Mouse (Mus musculus) granulocyte monocyte progenitor cell, adult 5-6 weeks (primary cell): Measurements from ENCODE around the gene Trib2. TPM values are rescaled to one million over a fixed set of nuclear protein-coding genes. Genes with fewer than 3 reads are reported as not detected.

Source experiments
- ATAC-seq: replicated peaks from 2 replicates; pipeline ENCODE4 v1.8.0; 2016; ENCODE audit warnings: mild to moderate bottlenecking, moderate TSS enrichment, inconsistent platforms; ENCODE audit not compliant: poor library complexity, severe bottlenecking
- total RNA-seq, 2 experiments: library from RNA; stranded (forward) in 1 of 2; stranded (reverse) in 1 of 2; fragments of 200-712, 200-1000 nt in 1 of 2; fragments of >200 nt in 1 of 2; fragmentation: Nextera tagmentation in 1 of 2; gene quantifications; 2 replicates each; pipeline ENCODE4 v1.2.3; 2014 to 2017

Gene Trib2
- total RNA-seq, 2 experiments from 2014 or later, result 0.05 to 1.5 TPM

DNA sequence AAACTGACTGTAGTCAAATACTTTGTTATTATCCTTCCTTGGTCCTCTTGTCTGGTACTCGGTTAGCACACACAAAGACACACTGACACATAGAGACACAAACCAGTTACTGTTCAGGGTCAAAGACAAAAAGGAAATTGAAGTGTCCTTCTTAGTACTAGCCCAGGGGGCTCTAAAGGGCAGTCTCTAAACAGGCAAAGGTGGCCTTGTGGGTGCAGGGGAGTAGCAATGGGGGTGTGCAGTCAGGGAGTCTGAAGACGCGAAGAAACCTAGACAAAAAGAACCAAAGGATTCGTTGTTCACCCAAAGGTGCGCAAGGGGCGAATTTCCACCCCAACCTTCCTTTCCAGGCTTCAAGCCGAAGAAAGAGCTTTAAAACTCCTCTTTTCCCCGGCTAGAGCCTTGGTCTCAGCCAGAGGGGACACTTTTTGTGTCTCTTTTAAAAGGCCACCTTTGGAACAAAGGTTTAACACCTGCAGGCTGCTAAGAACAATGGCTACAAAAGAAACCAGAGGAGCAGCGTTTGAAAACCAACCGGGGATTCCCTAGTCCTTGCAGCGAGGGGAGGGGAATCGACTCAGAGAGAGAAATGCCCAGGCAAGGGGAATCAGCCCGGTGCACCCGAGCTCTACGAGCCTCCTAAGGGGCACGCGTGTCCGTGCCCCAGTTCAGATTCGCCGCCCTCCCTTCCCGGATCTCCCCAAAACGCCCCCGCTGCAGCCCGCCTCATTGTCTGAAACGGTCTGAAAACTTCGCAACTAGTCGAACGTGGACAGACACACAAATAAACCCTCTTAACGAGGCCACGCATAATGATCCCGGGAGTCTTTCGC lies 2.3 kb downstream of the Trib2 start:
- no peak for ATAC-seq

DNA sequence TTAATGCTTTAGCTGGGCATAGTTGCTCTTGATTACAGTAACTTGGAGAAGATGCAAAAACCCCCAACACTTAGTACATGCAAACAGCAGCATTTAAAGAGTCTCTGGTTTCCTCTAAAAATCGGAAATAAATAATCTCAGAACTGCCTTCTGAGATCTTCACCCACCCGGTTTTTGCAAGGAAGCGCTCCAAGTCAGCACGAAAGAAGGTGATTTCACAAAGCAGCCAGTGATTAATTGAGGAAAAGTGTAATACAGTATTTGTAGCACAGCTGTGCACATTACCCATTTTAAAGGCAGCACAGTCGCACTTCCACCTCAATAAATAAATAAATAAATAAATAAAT lies 2.9 kb downstream of the Trib2 start:
- ATAC-seq, result no peak

- ATAC-seq, result no peak
Measured at GRCm38 (mm10) chr12:15813133-15813818, 3.4 kb downstream of the Trib2 start.

DNA sequence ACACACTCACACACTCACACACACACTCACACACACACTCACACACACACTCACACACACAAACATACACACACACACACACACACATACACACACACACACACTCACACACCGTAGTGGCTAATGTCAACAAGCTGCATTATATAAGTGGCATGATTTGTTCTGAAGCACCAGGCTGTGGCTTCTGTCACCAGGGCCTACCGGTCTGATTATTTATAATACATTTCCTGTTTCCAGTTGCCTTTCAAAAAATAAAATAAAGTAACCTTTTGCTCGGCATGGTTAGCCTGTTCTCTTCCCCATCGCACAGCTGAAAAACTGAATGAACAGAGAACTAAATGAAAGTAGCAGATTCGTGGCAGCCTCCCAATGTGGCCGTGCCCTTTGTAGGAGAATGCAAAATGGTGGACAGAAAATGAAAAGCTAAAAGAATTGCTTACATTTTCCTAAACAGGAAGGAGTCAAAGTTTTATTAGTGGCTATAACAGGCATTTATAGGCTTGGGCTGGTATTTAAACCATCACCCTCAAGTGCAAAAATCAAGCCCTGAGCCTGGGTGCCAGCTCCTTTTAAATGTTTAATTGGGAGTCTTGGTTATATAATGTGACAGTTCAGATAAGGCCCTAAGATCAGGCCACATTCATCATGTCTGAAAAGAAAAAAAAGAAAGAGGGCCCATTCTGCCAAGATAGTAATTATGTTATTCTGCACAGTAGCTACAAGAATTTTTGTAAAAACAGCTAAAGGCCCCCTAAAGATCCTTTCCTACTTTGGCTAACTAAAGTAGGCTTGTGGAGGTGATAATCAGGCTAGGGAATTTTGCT lies 4.4 kb downstream of the Trib2 start:
- no peak for ATAC-seq

DNA sequence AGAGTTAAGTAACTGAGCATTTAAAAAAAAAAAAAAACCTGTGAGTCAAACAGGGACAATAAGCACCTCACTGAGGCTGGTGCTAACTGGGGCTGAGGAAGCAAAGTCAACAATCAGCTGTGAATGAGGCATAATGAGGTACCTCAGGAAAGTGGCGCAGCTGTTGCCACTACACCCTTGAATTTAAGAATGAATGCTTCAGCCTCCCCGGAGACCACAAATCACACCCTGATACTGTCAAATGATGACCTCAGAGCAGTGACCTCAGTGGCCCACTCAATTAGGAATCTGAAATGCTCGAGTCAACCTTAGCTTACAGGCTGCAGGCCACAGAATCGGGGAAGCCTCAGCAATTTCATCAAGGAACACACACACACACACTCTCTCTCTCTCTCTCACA lies 5.0 kb downstream of the Trib2 start:
- ATAC-seq, result no peak

DNA sequence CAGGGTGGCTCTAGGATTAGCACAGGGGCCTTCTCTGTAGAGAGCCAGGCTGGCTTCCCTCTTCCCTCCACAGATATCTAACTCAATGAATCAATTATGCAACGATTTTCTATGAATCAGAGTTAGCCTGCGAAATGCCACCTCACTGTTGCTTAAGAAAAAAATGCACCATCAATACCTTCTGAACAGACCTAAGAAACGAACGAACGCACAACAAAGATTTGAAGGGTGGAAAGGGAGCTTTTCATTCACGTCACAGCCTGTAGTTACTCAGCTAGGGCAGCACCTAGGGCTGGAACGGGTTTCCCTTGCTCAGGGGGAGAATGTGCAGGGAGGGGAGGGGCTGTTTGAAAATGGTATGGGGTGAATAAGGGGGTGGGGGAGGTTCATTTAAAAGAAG lies 5.8 kb downstream of the Trib2 start:
- no peak for ATAC-seq

DNA sequence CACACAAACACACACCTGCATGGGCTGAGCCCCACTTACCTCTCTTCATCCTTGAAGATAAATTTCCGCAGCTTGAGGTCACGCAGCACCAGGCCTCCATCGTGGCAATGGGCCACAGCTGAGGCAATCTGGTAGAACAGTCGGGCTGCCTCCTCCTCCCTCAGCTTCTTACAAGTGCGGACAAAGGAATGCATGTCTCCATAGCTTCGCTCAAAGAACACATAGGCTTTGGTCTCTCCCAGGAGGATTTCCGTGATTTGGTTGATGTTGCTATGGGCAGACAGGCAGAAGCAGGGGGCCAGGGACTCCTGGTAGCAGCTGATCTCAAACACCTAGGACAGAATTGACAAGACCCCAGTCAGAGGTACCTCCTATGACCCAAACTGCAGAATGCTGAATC lies 7.1 kb downstream of the Trib2 start:
- no peak for ATAC-seq

GRCm38 (mm10) chr12:15809249-15809648 lies 7.5 kb downstream of the Trib2 start:
- ATAC-seq, result no peak

- ATAC-seq, result no peak
Measured at GRCm38 (mm10) chr12:15808186-15808800, 8.4 kb downstream of the Trib2 start.

DNA sequence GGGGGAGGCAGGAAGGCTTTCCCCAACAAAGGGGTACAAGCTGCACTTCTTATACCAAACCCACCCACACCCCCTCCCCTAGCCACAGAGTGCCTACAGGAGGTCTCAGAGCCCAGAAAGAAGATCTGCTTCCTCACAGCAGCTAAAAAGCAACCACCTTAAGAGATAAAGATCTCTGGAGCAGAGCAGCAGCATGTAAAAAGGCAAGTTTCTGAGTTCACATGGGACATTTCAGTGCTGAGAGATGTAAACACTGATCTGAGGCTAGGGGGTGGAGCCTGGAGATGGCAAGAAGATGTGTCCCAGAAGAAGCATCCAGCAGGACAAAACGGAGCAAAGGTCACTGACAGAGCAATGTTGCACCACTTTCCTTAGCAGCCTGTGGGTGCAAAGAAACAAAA lies 11.8 kb downstream of the Trib2 start:
- ATAC-seq, result no peak

GRCm38 (mm10) chr12:15803936-15804438 lies 12.7 kb downstream of the Trib2 start:
- ATAC-seq, result no peak

GRCm38 (mm10) chr12:15801571-15801930 lies 15.2 kb downstream of the Trib2 start:
- no peak for ATAC-seq

- no peak for ATAC-seq
Measured at GRCm38 (mm10) chr12:15800914-15801570, 15.7 kb downstream of the Trib2 start.

DNA sequence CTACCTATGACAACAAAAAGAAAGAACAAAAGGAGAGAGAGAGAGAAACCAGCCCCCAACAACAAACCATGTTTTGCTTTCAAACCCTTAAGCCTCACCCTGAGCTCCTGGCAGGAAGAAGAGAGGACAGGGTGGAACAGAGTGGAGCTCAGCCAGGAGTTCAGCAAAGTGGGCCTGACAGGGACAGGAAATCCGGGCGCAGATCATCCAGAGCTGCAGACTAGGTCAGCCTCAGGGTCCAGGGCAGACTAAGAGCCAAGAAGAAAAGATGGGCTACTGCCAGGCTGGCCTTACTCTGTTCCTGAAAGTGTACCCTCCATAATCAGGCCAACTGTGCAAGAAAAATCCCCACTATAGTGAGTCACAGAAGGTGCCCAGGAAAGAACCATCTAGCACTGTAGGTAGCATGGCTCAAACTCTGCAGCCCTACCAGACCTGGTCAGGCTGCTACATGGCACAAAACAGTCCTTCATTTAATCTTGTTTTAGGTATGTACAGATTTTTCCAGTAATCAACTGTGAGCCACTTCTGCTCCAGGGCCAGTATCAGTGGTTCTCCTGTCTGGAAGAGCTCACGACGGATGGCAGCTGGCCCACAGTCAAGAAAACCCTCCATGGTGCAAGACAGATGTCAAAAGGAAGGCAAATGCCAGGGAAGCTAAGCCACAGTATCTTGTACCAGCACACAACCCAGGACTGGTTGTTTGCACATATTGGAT lies 16.4 kb downstream of the Trib2 start:
- no peak for ATAC-seq

DNA sequence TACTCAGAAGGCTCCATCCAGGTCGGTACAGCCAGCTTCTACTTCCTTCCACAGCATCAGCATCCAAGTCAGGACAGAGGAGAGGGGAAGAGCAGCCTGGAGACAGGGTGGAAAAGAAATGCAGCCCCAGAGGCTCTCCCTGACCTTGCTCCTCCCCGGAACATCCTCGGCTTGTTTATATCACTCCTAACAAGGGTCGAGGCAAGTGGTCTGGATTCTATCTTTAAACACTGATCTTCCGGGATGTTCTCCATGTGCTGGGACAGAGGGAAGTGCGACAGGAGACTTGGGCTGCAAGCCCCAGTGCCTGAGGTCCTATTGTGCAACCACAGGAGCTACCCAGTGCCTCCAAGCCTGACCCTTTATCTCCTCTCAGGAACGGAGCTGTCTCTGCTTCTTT lies 18.7 kb downstream of the Trib2 start:
- ATAC-seq, result no peak

GRCm38 (mm10) chr12:15795886-15796285 lies 20.8 kb downstream of the Trib2 start:
- no peak for ATAC-seq

- ATAC-seq, result no peak
Measured at GRCm38 (mm10) chr12:15793336-15793735, 23.4 kb downstream of the Trib2 start.

DNA sequence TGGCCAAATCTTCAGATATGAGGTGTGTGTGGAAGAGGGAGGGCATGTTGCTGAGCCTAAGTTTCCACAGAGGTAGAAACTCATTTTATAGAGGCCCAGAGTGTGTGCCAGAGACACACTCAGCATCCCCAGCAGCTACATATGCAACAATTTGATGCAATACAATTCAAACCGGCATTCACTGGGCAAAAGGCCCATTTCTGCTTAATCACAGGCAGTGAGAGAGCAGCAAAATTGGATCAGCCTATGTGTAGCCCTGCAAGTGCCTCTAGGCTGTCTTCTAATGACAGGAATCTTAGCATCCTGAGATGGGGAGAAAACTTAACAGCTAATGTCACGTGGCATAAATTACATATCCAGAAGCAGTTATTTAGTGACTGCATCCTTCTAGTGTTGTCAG lies 26.5 kb downstream of the Trib2 start:
- no peak for ATAC-seq

DNA sequence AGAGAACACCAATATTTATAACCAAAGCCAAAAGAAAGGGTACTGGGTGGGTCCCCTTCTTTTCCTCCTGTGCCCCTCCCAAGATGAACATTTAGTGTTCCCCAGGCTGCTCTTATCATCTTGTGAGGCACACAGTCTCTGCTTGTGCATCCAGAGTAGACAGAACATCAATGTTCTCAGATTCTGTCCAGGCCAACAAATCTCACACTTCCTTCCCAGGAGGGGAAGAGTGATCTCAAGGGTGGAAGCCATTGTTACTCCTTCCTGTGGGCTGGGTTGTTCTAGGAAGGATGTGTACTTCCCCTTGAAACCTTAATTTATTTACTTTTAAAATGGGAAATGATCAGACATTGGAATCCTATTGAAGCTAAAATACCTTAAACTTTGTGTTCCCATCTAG lies 39.7 kb downstream of the Trib2 start:
- ATAC-seq, result no peak
